Mouse (Mus musculus): ENCODE measurements around the gene Lcorl.

- TF ChIP-seq POLR2A (IDR thresholded peaks at IDR 0.05; ENCODE audit: control insufficient read depth, low read depth, low read length) (no peak), CTCF (IDR thresholded peaks at IDR 0.05; ENCODE audit: control insufficient read depth, insufficient read depth, insufficient replicate concordance, low read depth, low read length) (no peak)
These were observed 147.8 kb downstream of the Lcorl start for GRCm38 (mm10) chr5:45709653-45710052.
